Mouse (Mus musculus) neural tube, embryonic 14.5 days (tissue): ENCODE results near the gene Cd96. TPM values are rescaled to one million over a fixed set of nuclear protein-coding genes. Genes with fewer than 3 reads are reported as not detected.

Experiments
- polyA plus RNA-seq: library from polyadenylated mRNA; unstranded; fragments of >200 nt; fragmentation: Nextera tagmentation; extraction: Ambion mirVana; gene quantifications from 2 replicates; pipeline ENCODE4 v1.2.1, GENCODE M21; 2014

The Cd96 gene
- polyA plus RNA-seq, 1 experiment from 2014 or later: 0.12 TPM

Other genes starting within 250 kb of the Cd96 start
- gene Phldb2, start 166.7 kb downstream of the Cd96 start, polyA plus RNA-seq: 4.2 and 9.9 TPM in 2 replicates
- gene Plcxd2, start 110.0 kb downstream of the Cd96 start, polyA plus RNA-seq: 14.0 and 15.1 TPM in 2 replicates
- 1.2 and 1.8 TPM in 2 replicates for gene Gm4737, start 34.8 kb upstream of the Cd96 start, polyA plus RNA-seq